Mouse (Mus musculus) spleen, adult 2 months (tissue): ENCODE data around the gene Zdhhc1.

Source experiments
- CTCF ChIP-seq: fragments of 200-500 bp; IDR thresholded peaks from 2 replicates; pipeline ENCODE4 v1.5.1; 2011; ENCODE audit warnings: mild to moderate bottlenecking, inconsistent platforms; ENCODE audit not compliant: insufficient read depth, insufficient read length, insufficient replicate concordance; ENCODE audit errors: extremely low read depth
- POLR2A ChIP-seq: fragments of 200-500 bp; IDR thresholded peaks from 2 replicates; pipeline ENCODE4 v1.6.1; 2011; ENCODE audit warnings: low read depth, low read length, inconsistent platforms

GRCm38 (mm10) chr8:105468002-105468720 is 28.5 kb downstream of the Zdhhc1 start:
- TF ChIP-seq CTCF (no peak), POLR2A (no peak)
